Mouse (Mus musculus): ENCODE data around the gene Eya4. TPM values are rescaled to one million over a fixed set of nuclear protein-coding genes. Genes with fewer than 3 reads are reported as not detected.

The Eya4 gene
- polyA plus RNA-seq, 1 experiment from 2014 or later: 1.7 TPM

- no peak overlapping the region for H3K4me3 ChIP-seq (ENCODE audit: low read depth, low read length)
- H3K27ac ChIP-seq (ENCODE audit: low read depth, low read length): no peak overlapping the region
- ATAC-seq (ENCODE audit: low FRiP score): no peak
- no peaks in the 10 kb centered on the region for H3K36me3 ChIP-seq (ENCODE audit: control insufficient read depth, insufficient read depth, low read length)
- H3K27me3 ChIP-seq (ENCODE audit: control insufficient read depth, insufficient read depth, low read length): no peaks in the 10 kb centered on the region
- WGBS: 71% methylated on average over 2 of the region's 2 CpGs
- H3K9ac ChIP-seq (ENCODE audit: low read length): no peak overlapping the region
- no peak overlapping the region for H3K4me2 ChIP-seq
- DNase-seq (ENCODE audit: low spot score, missing footprints): no peak
- no peaks in the 10 kb centered on the region for H3K9me3 ChIP-seq (ENCODE audit: control insufficient read depth, low read length)
- H3K4me1 ChIP-seq (ENCODE audit: control insufficient read depth, insufficient read depth, low read length): no peaks in the 10 kb centered on the region
These were observed 277.2 kb downstream of the Eya4 start for GRCm38 (mm10) chr10:23073431-23073830.

GRCm38 (mm10) chr10:23063637-23064036, 286.9 kb downstream of the Eya4 start:
- 42% methylated on average over 6 of the region's 6 CpGs for whole genome bisulfite sequencing
- H3K36me3 ChIP-seq (ENCODE audit: control insufficient read depth, insufficient read depth, low read length): no peaks in the 10 kb centered on the region
- H3K27me3 ChIP-seq (ENCODE audit: control insufficient read depth, insufficient read depth, low read length): no peaks in the 10 kb centered on the region
- DNase-seq (ENCODE audit: low spot score, missing footprints) (no peak), ATAC-seq (ENCODE audit: low FRiP score) (no peak)
- H3K27ac ChIP-seq (ENCODE audit: low read depth, low read length): no peak overlapping the region
- H3K9me3 ChIP-seq (ENCODE audit: control insufficient read depth, low read length): no peaks in the 10 kb centered on the region
- 0 out of 2 replicates have a peak, but pooled peaks cover 2% of the 10 kb centered on the region for H3K4me1 ChIP-seq (ENCODE audit: control insufficient read depth, insufficient read depth, low read length)
- H3K9ac ChIP-seq (ENCODE audit: low read length): no peak overlapping the region
- no peak overlapping the region for H3K4me2 ChIP-seq
- H3K4me3 ChIP-seq (ENCODE audit: low read depth, low read length): no peak overlapping the region

- DNase-seq (ENCODE audit: low spot score, missing footprints): no peak
- no peak overlapping the region for H3K4me2 ChIP-seq
- no peaks in the 10 kb centered on the region for H3K36me3 ChIP-seq (ENCODE audit: control insufficient read depth, insufficient read depth, low read length)
- H3K4me1 ChIP-seq (ENCODE audit: control insufficient read depth, insufficient read depth, low read length): 0 out of 2 replicates have a peak, but pooled peaks cover 2% of the 10 kb centered on the region
- H3K9ac ChIP-seq (ENCODE audit: low read length): no peak overlapping the region
- H3K27ac ChIP-seq (ENCODE audit: low read depth, low read length): no peak overlapping the region
- H3K9me3 ChIP-seq (ENCODE audit: control insufficient read depth, low read length): no peaks in the 10 kb centered on the region
- ATAC-seq (ENCODE audit: low FRiP score): no peak
- H3K4me3 ChIP-seq (ENCODE audit: low read depth, low read length): no peak overlapping the region
- no peaks in the 10 kb centered on the region for H3K27me3 ChIP-seq (ENCODE audit: control insufficient read depth, insufficient read depth, low read length)
- WGBS: 76% methylated on average over 5 of the region's 5 CpGs
These were observed 287.9 kb downstream of the Eya4 start for GRCm38 (mm10) chr10:23062719-23063118.

GRCm38 (mm10) chr10:23060694-23061060, 289.9 kb downstream of the Eya4 start:
- Histone ChIP-seq H3K4me2 (no peak overlapping the region), H3K27me3 (ENCODE audit: control insufficient read depth, insufficient read depth, low read length) (no peaks in the 10 kb centered on the region), H3K9me3 (ENCODE audit: control insufficient read depth, low read length) (no peaks in the 10 kb centered on the region), H3K27ac (ENCODE audit: low read depth, low read length) (no peak overlapping the region), H3K36me3 (ENCODE audit: control insufficient read depth, insufficient read depth, low read length) (no peaks in the 10 kb centered on the region), H3K9ac (ENCODE audit: low read length) (no peak overlapping the region), H3K4me1 (ENCODE audit: control insufficient read depth, insufficient read depth, low read length) (0 out of 2 replicates have a peak, but pooled peaks cover 2% of the 10 kb centered on the region), H3K4me3 (ENCODE audit: low read depth, low read length) (no peak overlapping the region)
- DNase-seq (ENCODE audit: low spot score, missing footprints): no peak
- no peak for ATAC-seq (ENCODE audit: low FRiP score)
- WGBS: 83% methylated on average over 3 of the region's 3 CpGs

GRCm38 (mm10) chr10:23060041-23060693, 290.4 kb downstream of the Eya4 start:
- no peak overlapping the region for H3K4me3 ChIP-seq (ENCODE audit: low read depth, low read length)
- no peaks in the 10 kb centered on the region for H3K9me3 ChIP-seq (ENCODE audit: control insufficient read depth, low read length)
- no peaks in the 10 kb centered on the region for H3K36me3 ChIP-seq (ENCODE audit: control insufficient read depth, insufficient read depth, low read length)
- 82% methylated on average over 5 of the region's 5 CpGs for WGBS
- H3K4me1 ChIP-seq (ENCODE audit: control insufficient read depth, insufficient read depth, low read length): 0 out of 2 replicates have a peak, but pooled peaks cover 2% of the 10 kb centered on the region
- H3K9ac ChIP-seq (ENCODE audit: low read length): no peak overlapping the region
- H3K27me3 ChIP-seq (ENCODE audit: control insufficient read depth, insufficient read depth, low read length): no peaks in the 10 kb centered on the region
- ATAC-seq (ENCODE audit: low FRiP score): no peak
- H3K27ac ChIP-seq (ENCODE audit: low read depth, low read length): no peak overlapping the region
- no peak overlapping the region for H3K4me2 ChIP-seq
- DNase-seq (ENCODE audit: low spot score, missing footprints): no peak

- no peak overlapping the region for H3K4me3 ChIP-seq (ENCODE audit: low read depth, low read length)
- no peaks in the 10 kb centered on the region for H3K9me3 ChIP-seq (ENCODE audit: control insufficient read depth, low read length)
- H3K9ac ChIP-seq (ENCODE audit: low read length): no peak overlapping the region
- DNase-seq (ENCODE audit: low spot score, missing footprints) (no peak), ATAC-seq (ENCODE audit: low FRiP score) (no peak)
- no peak overlapping the region for H3K4me2 ChIP-seq
- no peaks in the 10 kb centered on the region for H3K36me3 ChIP-seq (ENCODE audit: control insufficient read depth, insufficient read depth, low read length)
- no peaks in the 10 kb centered on the region for H3K4me1 ChIP-seq (ENCODE audit: control insufficient read depth, insufficient read depth, low read length)
- H3K27me3 ChIP-seq (ENCODE audit: control insufficient read depth, insufficient read depth, low read length): no peaks in the 10 kb centered on the region
- no peak overlapping the region for H3K27ac ChIP-seq (ENCODE audit: low read depth, low read length)
- WGBS: 80% methylated on average over 8 of the region's 8 CpGs
These were observed 297.1 kb downstream of the Eya4 start for GRCm38 (mm10) chr10:23053379-23053915.
